In the genomic region with DNA sequence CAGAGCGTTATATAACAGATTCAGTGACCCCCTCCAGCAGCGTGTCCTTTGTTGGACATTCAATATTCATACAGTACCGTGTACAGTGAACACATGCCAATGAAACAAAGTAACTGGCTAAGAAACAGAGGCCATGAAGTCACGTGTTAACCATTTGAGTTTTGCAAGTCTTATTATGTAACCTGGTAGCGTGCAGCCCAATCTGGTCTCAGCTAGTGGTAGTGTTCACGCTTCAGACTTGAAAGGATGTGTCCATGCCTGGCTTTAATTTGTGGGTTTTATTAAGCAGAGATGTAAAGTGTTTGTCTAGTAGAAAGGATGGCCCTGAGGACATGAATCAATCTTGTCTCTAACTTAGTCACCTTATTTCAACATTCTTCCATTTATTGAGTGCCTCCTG, we compare ENCODE assay signal across 13 mouse cellular contexts.
"Had no signal": no experiment of that assay in that cellular context is flagged by ENCODE, and none has a peak within 500 bp of the region (broad histone marks: within the 10 kb centered on the region; RNA-seq: fewer than 3 reads in every experiment).

No protein-coding gene starts in this region.

- H3K36me3 ChIP-seq: limb, embryonic 13.5 days; liver, embryonic 12.5 days; midbrain, embryonic 12.5 days; neural tube, embryonic 15.5 days had no signal

- H3K4me3 ChIP-seq: limb, embryonic 13.5 days; liver, embryonic 12.5 days; midbrain, embryonic 12.5 days; neural tube, embryonic 15.5 days had no signal

- DNase-seq: kidney, adult 18-20 months; kidney, postnatal 25 days; layer of hippocampus, postnatal 36 days; lung, embryonic 14.5 days; lung, postnatal 10 days; right cerebral cortex, adult 18-20 months; right cerebral cortex, postnatal 25 days; thymus, adult 18-20 months; thymus, postnatal 14 days had no signal

- H3K27me3 ChIP-seq: limb, embryonic 13.5 days; liver, embryonic 12.5 days; midbrain, embryonic 12.5 days; neural tube, embryonic 15.5 days had no signal

- H3K4me1 ChIP-seq: liver, embryonic 12.5 days; midbrain, embryonic 12.5 days; neural tube, embryonic 15.5 days had no signal

- H3K27ac ChIP-seq: limb, embryonic 13.5 days; liver, embryonic 12.5 days; midbrain, embryonic 12.5 days; neural tube, embryonic 15.5 days had no signal
